Mouse (Mus musculus) G1E (cell line): ENCODE data around the gene Znrf1. TPM values are rescaled to one million over a fixed set of nuclear protein-coding genes. Genes with fewer than 3 reads are reported as not detected.

Source experiments
- ATAC-seq: 2 replicates; pipeline ENCODE4 v1.8.0; 2016; ENCODE audit warnings: mild to moderate bottlenecking; ENCODE audit not compliant: insufficient number of reproducible peaks, poor library complexity, low FRiP score, severe bottlenecking; ENCODE audit errors: extremely low read depth
- DNase-seq: peaks from one replicate; pipeline ENCODE4 v3.0.0; 2012; ENCODE audit warnings: low spot score
- H3K27me3 ChIP-seq: 2 replicates; pipeline ENCODE4 v1.6.1; 2012; ENCODE audit warnings: mild to moderate bottlenecking, low read length, inconsistent platforms; ENCODE audit not compliant: insufficient read depth
- H3K36me3 ChIP-seq: replicated peaks from 2 replicates; pipeline ENCODE3; 2012; ENCODE audit warnings: mild to moderate bottlenecking, inconsistent platforms
- H3K4me1 ChIP-seq: 2 replicates; pipeline ENCODE4 v1.6.1; 2012; ENCODE audit warnings: low read depth, low read length, inconsistent platforms, mixed read lengths; ENCODE audit not compliant: insufficient read depth
- H3K4me3 ChIP-seq: 2 replicates; pipeline ENCODE4 v1.5.1; 2012; ENCODE audit warnings: low read depth, mild to moderate bottlenecking, inconsistent platforms, low read length, moderate library complexity, mixed read lengths
- H3K9me3 ChIP-seq: replicated peaks from 2 replicates; pipeline ENCODE4 v1.6.1; 2012; ENCODE audit warnings: inconsistent platforms
- CTCF ChIP-seq: IDR thresholded peaks from 2 replicates; pipeline ENCODE4 v1.5.1; 2012; ENCODE audit warnings: low read depth, low read length, inconsistent platforms, mixed read lengths
- GATA1 ChIP-seq: IDR thresholded peaks from 2 replicates; pipeline ENCODE4 v1.6.1; 2012; ENCODE audit warnings: borderline replicate concordance, low read length, inconsistent platforms, mixed read lengths
- GATA2 ChIP-seq: IDR thresholded peaks from 2 replicates; pipeline ENCODE4 v1.6.1; 2012; ENCODE audit warnings: low read depth, low read length, inconsistent platforms, borderline replicate concordance
- POLR2AphosphoS5 ChIP-seq: IDR thresholded peaks from 2 replicates; pipeline ENCODE4 v1.6.1; 2012; ENCODE audit warnings: low read depth, low read length, inconsistent platforms; ENCODE audit not compliant: insufficient replicate concordance
- TAL1 ChIP-seq: conservative IDR thresholded peaks from 2 replicates; pipeline ENCODE4 v1.6.1; 2012; ENCODE audit warnings: low read depth, low read length, inconsistent platforms, mixed read lengths
- polyA plus RNA-seq: library from polyadenylated mRNA; stranded (reverse); fragments of >175 nt; gene quantifications from 2 replicates; pipeline ENCODE4 v1.2.3, GENCODE M21; 2012
- total RNA-seq, 2 experiments: library from RNA; stranded (forward) in 1 of 2; stranded (reverse) in 1 of 2; fragments of 200-1000 nt in 1 of 2; fragments of >200 nt in 1 of 2; fragmentation: Nextera tagmentation in 1 of 2; gene quantifications; 2 replicates each; pipeline ENCODE4 v1.2.3; 2014 to 2017

The Znrf1 gene
- total and polyA plus RNA-seq, 3 experiments, result 22.8 to 62.8 (median 47.6) TPM

DNA sequence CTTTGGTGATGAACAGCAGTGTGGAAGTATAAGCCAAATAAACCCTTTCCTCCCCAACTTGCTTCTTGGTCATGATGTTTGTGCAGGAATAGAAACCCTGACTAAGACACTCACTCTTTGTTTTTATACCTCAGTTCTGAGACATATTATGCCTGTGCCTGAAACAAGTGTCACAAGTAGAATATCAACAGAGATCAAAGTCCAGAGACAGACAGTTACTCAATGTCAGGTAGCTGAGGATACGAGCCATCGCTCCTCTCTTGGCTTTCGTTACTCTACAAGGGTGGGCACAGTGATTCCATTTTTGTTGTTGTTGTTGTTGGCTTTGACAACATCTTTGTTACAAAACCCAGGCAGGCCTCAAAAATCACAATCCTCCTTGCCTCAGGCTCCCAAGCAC lies 97.1 kb downstream of the Znrf1 start:
- Histone ChIP-seq H3K4me3 (no peak overlapping the region), H3K9me3 (peaks cover 6% of the 10 kb centered on the region; the same call in 1 of the 2 replicates), H3K27me3 (peaks cover 39% of the 10 kb centered on the region), H3K4me1 (peaks cover 35% of the 10 kb centered on the region), H3K36me3 (no peaks in the 10 kb centered on the region)
- ATAC-seq (no peak), DNase-seq (no peak)
- TF ChIP-seq GATA2, result no peak
- TF ChIP-seq CTCF, result no peak
- no peak for TF ChIP-seq TAL1
- no peak for TF ChIP-seq GATA1
- no peak for TF ChIP-seq POLR2AphosphoS5

DNA sequence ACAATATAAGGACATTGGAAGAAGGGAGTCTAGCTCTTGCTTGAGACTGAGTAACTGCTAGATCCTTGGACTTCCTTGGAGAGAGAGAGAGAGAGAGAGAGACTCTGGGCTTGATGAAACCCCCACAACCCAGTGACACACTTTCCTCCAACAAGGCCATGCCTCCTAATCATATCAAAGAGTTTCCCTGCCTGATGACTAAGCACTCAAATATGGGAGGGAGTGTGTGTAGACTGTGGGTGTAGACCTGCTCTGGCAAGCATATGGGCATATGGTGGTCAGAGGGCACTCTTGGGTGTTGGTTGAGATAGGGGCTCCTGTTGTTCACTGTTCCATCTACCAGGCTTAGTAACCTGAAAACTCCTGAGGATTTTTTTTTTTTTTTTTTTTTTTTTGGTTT lies 102.2 kb downstream of the Znrf1 start:
- H3K27me3 ChIP-seq, result peaks cover 10% of the 10 kb centered on the region
- peaks cover 5% of the 10 kb centered on the region; the same call in 1 of the 2 replicates for H3K9me3 ChIP-seq
- H3K4me3 ChIP-seq, result no peak overlapping the region
- ATAC-seq, result peak; percentile 47; the same call in 1 of the 2 replicates
- no peak for DNase-seq
- no peak for TF ChIP-seq TAL1
- no peak for TF ChIP-seq CTCF
- TF ChIP-seq GATA1, result no peak
- TF ChIP-seq POLR2AphosphoS5, result no peak
- H3K36me3 ChIP-seq, result no peaks in the 10 kb centered on the region
- H3K4me1 ChIP-seq, result peaks cover 44% of the 10 kb centered on the region

DNA sequence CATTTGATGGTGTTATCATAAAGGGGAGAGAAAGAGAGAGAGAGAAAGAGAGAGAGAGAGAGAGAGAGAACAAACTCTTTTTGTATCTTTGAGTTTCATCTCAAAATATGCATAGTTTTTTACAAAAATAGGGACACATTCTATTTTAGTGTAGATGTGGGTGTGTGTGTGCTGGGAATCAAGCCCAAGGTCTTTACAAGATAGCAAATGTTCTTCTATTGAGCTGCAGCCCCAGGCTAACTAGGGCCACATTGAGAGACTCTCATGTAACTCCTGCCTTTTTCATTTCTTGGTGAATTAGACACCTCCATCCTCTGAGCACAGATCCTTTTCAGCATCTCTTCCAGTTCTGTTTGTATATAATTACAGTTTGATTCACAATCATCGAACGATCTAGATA lies 105.2 kb downstream of the Znrf1 start:
- Histone ChIP-seq H3K9me3 (no peaks in the 10 kb centered on the region), H3K36me3 (no peaks in the 10 kb centered on the region), H3K4me3 (no peak overlapping the region), H3K27me3 (no peaks in the 10 kb centered on the region), H3K4me1 (peaks cover 62% of the 10 kb centered on the region)
- TF ChIP-seq GATA2, result no peak
- TF ChIP-seq CTCF, result no peak
- TF ChIP-seq POLR2AphosphoS5, result no peak
- no peak for TF ChIP-seq TAL1
- no peak for TF ChIP-seq GATA1
- ATAC-seq, result no peak
- no peak for DNase-seq

DNA sequence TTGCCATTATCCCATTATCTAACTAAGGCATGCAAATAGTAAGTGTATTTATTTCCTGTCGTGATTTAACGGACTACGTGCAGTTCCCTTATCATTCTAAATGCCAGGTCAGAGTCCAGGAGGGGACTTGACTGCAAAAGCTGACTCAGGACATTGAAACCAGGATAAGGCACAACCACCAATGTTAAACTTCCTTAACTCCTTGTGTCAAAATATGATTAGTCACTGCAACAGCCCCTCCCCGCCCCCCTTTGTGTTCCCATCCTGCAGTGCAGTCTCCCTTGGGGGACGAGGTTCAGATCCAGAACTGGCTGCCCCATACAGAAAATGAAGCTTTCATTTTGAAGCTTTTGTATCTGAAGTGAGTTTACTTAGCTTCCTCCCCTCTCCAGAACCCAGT lies 106.6 kb downstream of the Znrf1 start:
- peak overlapping the region; percentile 86 for H3K4me3 ChIP-seq
- peaks cover 2% of the 10 kb centered on the region; the same call in 1 of the 2 replicates for H3K27me3 ChIP-seq
- no peaks in the 10 kb centered on the region for H3K9me3 ChIP-seq
- peaks cover 70% of the 10 kb centered on the region for H3K4me1 ChIP-seq
- ATAC-seq (peak; percentile 63), DNase-seq (peak; percentile 46)
- TF ChIP-seq CTCF (no peak), TAL1 (0 out of 2 replicates have a peak, but pooled peaks have one; percentile 24)
- no peaks in the 10 kb centered on the region for H3K36me3 ChIP-seq

DNA sequence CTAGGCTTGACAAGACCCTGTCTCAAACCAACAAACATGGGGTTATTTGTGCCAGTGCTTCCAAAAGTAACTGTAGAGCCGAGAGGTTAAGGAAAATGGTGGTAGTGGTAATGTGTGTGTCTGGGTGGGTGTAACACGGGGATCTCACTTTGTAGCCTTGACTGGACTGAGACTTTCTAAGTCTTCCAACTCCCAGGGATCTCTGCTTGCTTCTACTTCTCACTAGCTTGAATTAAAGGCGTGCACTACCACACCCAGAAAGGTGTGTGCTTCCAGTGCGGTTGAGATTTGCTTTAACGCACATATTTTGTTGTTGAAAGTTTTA lies 107.0 kb downstream of the Znrf1 start:
- Histone ChIP-seq H3K4me3 (peak overlapping the region; percentile 86), H3K27me3 (peaks cover 2% of the 10 kb centered on the region; the same call in 1 of the 2 replicates), H3K4me1 (peaks cover 69% of the 10 kb centered on the region), H3K9me3 (no peaks in the 10 kb centered on the region), H3K36me3 (no peaks in the 10 kb centered on the region)
- DNase-seq (no peak), ATAC-seq (0 out of 2 replicates have a peak, but pooled peaks have one; percentile 0)
- TF ChIP-seq CTCF (no peak), GATA2 (no peak), POLR2AphosphoS5 (no peak), GATA1 (no peak), TAL1 (no peak)

DNA sequence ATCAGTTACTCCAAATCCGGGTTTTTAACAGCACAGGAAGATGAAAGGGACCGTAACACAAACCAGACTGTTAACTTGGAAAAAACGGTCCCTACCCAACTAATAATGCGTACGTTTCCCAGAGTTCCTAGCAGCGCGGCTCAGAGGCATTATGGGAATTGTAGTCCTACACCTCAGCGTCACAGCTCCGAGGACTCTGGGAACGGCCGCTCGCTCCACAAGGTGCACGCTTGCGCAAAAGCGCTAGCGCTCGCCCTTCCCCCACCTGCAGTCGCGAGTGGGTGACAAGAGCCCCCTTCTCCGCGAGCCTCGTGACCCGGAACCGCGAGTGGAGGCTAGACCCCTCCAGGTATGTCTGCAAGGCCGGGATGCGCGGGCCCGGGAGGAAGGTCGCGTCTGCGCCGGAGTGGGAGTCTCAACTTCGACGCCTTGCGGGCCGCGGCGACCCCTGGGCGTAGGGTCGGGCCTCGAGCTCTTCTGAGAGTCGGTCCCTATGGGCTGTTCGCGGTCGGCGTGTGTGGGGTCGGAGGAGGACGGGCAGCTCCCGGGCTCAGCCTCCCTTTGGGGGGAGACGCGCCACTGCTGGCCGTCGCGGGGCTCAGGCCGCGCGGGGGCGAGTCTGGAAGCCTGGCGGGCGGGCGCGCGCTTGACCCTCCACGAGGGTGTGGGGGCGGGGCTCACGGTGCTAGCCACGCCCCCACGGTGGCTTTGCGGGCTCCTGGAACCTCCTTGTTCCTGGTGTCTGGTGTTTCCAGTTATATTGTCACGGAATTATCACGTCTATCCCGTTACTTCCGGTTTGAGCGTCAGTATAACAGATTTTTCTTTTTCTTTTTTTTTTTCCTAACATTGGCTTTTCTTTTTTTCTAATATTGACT lies 107.6 kb downstream of the Znrf1 start, which contains the start of gene Zfp1:
Zfp1 (plus strand) TSS at position 138 of the 878 bp plus-strand sequence.
- peaks cover 5% of the 10 kb centered on the region; the same call in 1 of the 2 replicates for H3K27me3 ChIP-seq
- no peak for TF ChIP-seq GATA2
- no peak for TF ChIP-seq TAL1
- no peak for TF ChIP-seq GATA1
- no peak for TF ChIP-seq POLR2AphosphoS5
- TF ChIP-seq CTCF, result no peak

More for the DNA sequence above, 107.6 kb downstream of the Znrf1 start, which contains the start of gene Zfp1:
- Histone ChIP-seq H3K4me3 (peak within 1 kb of the TSS; percentile 86), H3K4me1 (peaks cover 69% of the 10 kb centered on the region), H3K36me3 (no peaks in the 10 kb centered on the region), H3K9me3 (no peaks in the 10 kb centered on the region)
- DNase-seq (peak; percentile 63), ATAC-seq (peak; percentile 62)
